Mouse (Mus musculus) olfactory bulb, adult 2 months (tissue): Measurements from ENCODE around the gene Abl2. TPM values are rescaled to one million over a fixed set of nuclear protein-coding genes. Genes with fewer than 3 reads are reported as not detected.

Experiments
- H3K27ac ChIP-seq: fragments of 200-500 bp; 2 replicates; pipeline ENCODE4 v1.5.1; 2012; ENCODE audit warnings: low read depth, low read length; ENCODE audit not compliant: insufficient read depth
- H3K4me1 ChIP-seq: fragments of 200-500 bp; 2 replicates; pipeline ENCODE4 v1.6.1; 2012; ENCODE audit warnings: low read length; ENCODE audit not compliant: control insufficient read depth, insufficient read depth
- H3K4me3 ChIP-seq: fragments of 200-500 bp; 2 replicates; pipeline ENCODE4 v1.5.1; 2012; ENCODE audit warnings: mild to moderate bottlenecking, low read depth, low read length, moderate library complexity; ENCODE audit not compliant: insufficient read depth
- CTCF ChIP-seq: fragments of 200-500 bp; IDR thresholded peaks from 2 replicates; pipeline ENCODE4 v1.5.1; 2012; ENCODE audit warnings: low read depth, mild to moderate bottlenecking, low read length, moderate library complexity; ENCODE audit not compliant: insufficient read depth
- POLR2A ChIP-seq: fragments of 200-500 bp; IDR thresholded peaks from 2 replicates; pipeline ENCODE4 v1.6.1; 2012; ENCODE audit warnings: mild to moderate bottlenecking, low read depth, low read length, moderate library complexity; ENCODE audit not compliant: insufficient read depth
- WGBS: fragments of 180-500 bp; shearing (Covaris S2); methylation state at CpG from one replicate; pipeline ENCODE4 v1.1.7; 2018; 5-methylcytosine and 5-hydroxymethylcytosine counted together
- polyA plus RNA-seq: library from polyadenylated mRNA; stranded (reverse); fragments of >200 nt; gene quantifications from 2 replicates; pipeline ENCODE4 v1.2.4, GENCODE M21; 2012; ENCODE audit warnings: low replicate concordance; ENCODE audit not compliant: missing spikeins, insufficient read depth, insufficient read length

Abl2 gene
- polyA plus RNA-seq, 1 experiment, result not detected

GRCm38 (mm10) chr1:156537701-156538100, 20.9 kb upstream of the Abl2 start:
- WGBS, result 90% methylated on average over 6 of the region's 6 CpGs
- Histone ChIP-seq H3K4me3 (no peak overlapping the region), H3K4me1 (0 out of 2 replicates have a peak, but pooled peaks cover 3% of the 10 kb centered on the region), H3K27ac (no peak overlapping the region)
- TF ChIP-seq CTCF (no peak), POLR2A (no peak)

- 84% methylated on average over 3 of the region's 3 CpGs for whole genome bisulfite sequencing
Observed at GRCm38 (mm10) chr1:156538382-156538781, 20.2 kb upstream of the Abl2 start.

DNA sequence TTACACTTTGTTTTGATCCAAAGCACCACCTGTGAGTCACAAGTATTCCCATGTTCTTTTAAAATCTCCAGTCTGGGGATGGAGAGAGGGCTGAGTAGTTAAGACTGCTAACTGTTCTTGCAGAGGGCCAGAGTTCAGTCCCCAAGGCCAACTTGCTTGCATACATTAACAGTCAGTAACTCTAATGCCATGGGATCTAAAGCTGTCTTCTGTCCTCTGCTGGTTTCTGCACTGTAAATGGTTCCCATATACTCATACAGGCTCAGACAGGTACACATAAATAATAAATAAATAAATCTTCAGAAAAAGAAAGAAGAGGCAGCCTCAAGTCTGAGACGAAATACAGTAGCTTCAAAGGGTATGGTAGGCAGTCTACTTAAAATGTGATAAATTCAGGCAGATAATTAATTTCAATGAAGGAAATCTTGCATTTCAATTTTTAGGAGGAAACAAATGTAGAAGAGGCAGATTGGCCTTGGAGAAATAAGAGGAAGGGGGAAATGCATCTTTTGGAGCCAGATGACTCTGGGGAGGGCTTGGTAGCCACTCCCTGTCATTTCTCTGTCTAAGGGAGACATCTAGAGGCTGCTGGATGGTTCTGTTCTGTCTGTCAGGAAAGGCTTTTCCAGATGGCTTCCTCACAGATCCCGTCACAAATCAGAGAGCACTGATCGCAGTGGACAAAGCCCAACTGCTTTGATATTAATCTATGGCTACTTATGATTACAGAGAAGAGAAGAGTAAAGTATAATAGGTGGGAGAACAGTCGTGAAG, 18.6 kb upstream of the Abl2 start:
- peaks cover 8% of the 10 kb centered on the region for H3K4me1 ChIP-seq
- H3K4me3 ChIP-seq, result no peak overlapping the region
- TF ChIP-seq CTCF, result no peak
- no peak for TF ChIP-seq POLR2A
- H3K27ac ChIP-seq, result no peak overlapping the region
- WGBS, result 59% methylated on average over 4 of the region's 4 CpGs

More at GRCm38 (mm10) chr1:156538382-156538781, 20.2 kb upstream of the Abl2 start:
- H3K4me3 ChIP-seq, result no peak overlapping the region
- no peak overlapping the region for H3K27ac ChIP-seq
- TF ChIP-seq CTCF, result no peak
- no peak for TF ChIP-seq POLR2A
- H3K4me1 ChIP-seq, result 0 out of 2 replicates have a peak, but pooled peaks cover 3% of the 10 kb centered on the region

GRCm38 (mm10) chr1:156543999-156544398, 14.6 kb upstream of the Abl2 start:
- H3K4me3 ChIP-seq, result no peak overlapping the region
- TF ChIP-seq POLR2A (no peak), CTCF (no peak)
- no peak overlapping the region for H3K27ac ChIP-seq
- H3K4me1 ChIP-seq, result peaks cover 5% of the 10 kb centered on the region
- WGBS, result 42% methylated on average over 12 of the region's 12 CpGs

DNA sequence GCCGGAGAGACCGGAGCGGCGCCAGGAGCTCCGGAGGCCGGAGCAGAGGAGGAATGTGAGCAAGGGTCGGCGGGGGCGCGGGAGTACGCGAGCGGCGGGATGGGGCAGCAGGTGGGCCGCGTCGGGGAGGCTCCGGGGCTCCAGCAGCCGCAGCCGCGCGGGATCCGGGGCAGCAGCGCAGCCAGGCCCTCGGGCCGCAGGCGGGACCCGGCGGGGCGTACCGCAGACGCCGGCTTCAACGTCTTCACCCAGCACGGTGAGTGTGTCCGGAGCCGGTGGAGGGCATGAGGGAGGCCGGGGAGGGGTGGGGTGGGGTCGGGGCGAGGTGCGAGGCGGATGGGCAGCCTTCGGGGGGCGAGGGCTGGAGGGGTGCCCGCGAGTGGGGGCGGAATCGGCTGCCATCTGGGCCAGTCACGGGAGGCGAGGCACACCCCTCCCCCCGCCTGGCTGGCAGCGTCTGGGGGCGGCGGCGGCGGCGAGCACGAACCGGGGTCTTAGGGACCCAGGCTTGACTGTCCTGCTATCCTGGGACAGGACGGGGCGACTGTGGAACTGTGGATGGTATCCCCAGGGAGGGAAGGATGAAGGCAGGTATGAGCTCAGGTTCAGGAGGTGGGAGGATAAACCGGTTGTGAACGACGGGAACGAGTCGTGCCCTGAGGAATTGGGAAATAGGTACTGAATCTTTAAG, 509 bp downstream of the Abl2 start:
- Histone ChIP-seq H3K27ac (peak overlapping the region; percentile 79), H3K4me3 (peak overlapping the region; percentile 93), H3K4me1 (peaks cover 3% of the 10 kb centered on the region; the same call in 1 of the 2 replicates)
- WGBS, result 1% methylated on average over 45 of the region's 66 CpGs
- TF ChIP-seq POLR2A, result no peak
- TF ChIP-seq CTCF, result no peak

DNA sequence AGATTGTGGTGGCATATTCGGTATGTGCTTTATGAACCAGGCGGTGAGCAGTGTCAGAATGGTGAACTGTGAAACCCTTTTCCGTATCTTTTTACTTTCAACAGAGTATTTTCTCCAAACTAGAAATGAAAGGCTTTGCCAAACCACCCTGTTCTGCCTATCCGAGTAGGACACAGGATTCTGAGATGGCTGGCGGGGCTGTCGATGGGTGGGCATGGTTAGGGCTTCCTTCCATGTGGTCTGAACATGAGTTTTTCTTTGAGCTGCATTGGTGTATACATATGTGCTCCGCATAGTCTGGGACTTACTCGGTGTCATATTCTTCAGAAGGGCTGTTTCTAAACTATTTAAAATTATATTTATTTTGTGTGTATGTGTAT, 1.0 kb downstream of the Abl2 start:
- TF ChIP-seq POLR2A, result no peak
- no peak for TF ChIP-seq CTCF
- 6% methylated on average over 8 of the region's 8 CpGs for WGBS
- Histone ChIP-seq H3K4me3 (peak overlapping the region; percentile 93), H3K4me1 (peaks cover 3% of the 10 kb centered on the region; the same call in 1 of the 2 replicates), H3K27ac (peak overlapping the region; percentile 79)

DNA sequence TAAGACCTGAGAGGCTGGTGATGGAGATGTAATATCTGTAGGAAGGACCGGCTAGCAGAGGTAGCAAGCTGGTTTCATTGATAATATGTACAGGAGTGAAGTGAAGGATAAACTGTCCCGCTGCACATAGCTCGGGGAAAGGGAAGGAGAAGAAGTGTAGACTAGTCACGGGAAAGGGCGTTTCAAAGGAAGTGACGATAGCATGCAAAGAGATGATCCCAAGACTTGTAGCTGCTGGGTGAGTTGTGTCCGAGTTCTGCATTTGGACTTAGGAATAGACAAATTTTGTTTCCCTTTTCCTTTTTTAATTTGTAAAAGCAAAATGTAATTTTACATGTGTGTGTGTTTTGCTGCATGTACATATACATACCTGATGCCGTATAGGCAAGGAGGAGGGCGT, 1.9 kb downstream of the Abl2 start:
- 63% methylated on average over 9 of the region's 9 CpGs for WGBS
- H3K4me3 ChIP-seq, result peak overlapping the region; percentile 9; the same call in 1 of the 2 replicates
- H3K4me1 ChIP-seq, result peaks cover 3% of the 10 kb centered on the region; the same call in 1 of the 2 replicates
- no peak overlapping the region for H3K27ac ChIP-seq
- TF ChIP-seq CTCF (no peak), POLR2A (no peak)

- TF ChIP-seq POLR2A, result no peak
- no peak for TF ChIP-seq CTCF
- no peak overlapping the region for H3K27ac ChIP-seq
- WGBS, result 26% methylated on average over 2 of the region's 2 CpGs
Observed at GRCm38 (mm10) chr1:156565328-156565727, 6.7 kb downstream of the Abl2 start.

GRCm38 (mm10) chr1:156566132-156566531, 7.5 kb downstream of the Abl2 start:
- 89% methylated on average over 3 of the region's 3 CpGs for WGBS
- no peak overlapping the region for H3K4me3 ChIP-seq
- H3K4me1 ChIP-seq, result peaks cover 5% of the 10 kb centered on the region
- no peak overlapping the region for H3K27ac ChIP-seq
- TF ChIP-seq CTCF (no peak), POLR2A (no peak)

More at GRCm38 (mm10) chr1:156565328-156565727, 6.7 kb downstream of the Abl2 start:
- Histone ChIP-seq H3K4me1 (peaks cover 5% of the 10 kb centered on the region), H3K4me3 (no peak overlapping the region)
